Mouse (Mus musculus) MEL (cell line): ENCODE data around the gene Sirt3.

Source experiments
- EP300 ChIP-seq, 2 experiments: IDR thresholded peaks; 2 replicates each; pipeline ENCODE4 v1.6.1; 2011; ENCODE audit warnings: improper control_type of control experiment in 2 of 2, low read length in 2 of 2, low read depth in 1 of 2, mild to moderate bottlenecking in 1 of 2
- GATA1 ChIP-seq: IDR thresholded peaks from 2 replicates; pipeline ENCODE4 v1.6.1; 2011; ENCODE audit warnings: low read depth, low read length, improper control_type of control experiment
- POLR2A ChIP-seq, 2 experiments: IDR thresholded peaks; 2 replicates each; pipeline ENCODE4 v1.6.1; 2011 to 2012; ENCODE audit warnings: low read length in 2 of 2, mild to moderate bottlenecking in 2 of 2, control low read depth in 1 of 2, improper control_type of control experiment in 1 of 2, low read depth in 1 of 2, moderate library complexity in 1 of 2; ENCODE audit not compliant: control insufficient read depth in 1 of 2, insufficient read depth in 1 of 2, poor library complexity in 1 of 2
- UBTF ChIP-seq: IDR thresholded peaks from 2 replicates; pipeline ENCODE4 v1.6.1; 2012; ENCODE audit warnings: low read depth, mild to moderate bottlenecking, inconsistent platforms, low read length, improper control_type of control experiment, moderate library complexity, borderline replicate concordance; ENCODE audit not compliant: insufficient read depth
- ZNF384 ChIP-seq: IDR thresholded peaks from 2 replicates; pipeline ENCODE4 v1.6.1; 2012; ENCODE audit warnings: low read depth, mild to moderate bottlenecking, inconsistent platforms, low read length, improper control_type of control experiment

- TF ChIP-seq GATA1, result no peak
- no peak for TF ChIP-seq UBTF
- no peak for TF ChIP-seq ZNF384
- no peak for TF ChIP-seq POLR2A (IDR thresholded peaks at IDR 0.05; ENCODE audit: control insufficient read depth in 1 of 2, insufficient read depth in 1 of 2, low read depth in 1 of 2, low read length in 2 of 2, poor library complexity in 1 of 2)
- no peak for TF ChIP-seq EP300 (IDR thresholded peaks at IDR 0.05; ENCODE audit: low read depth in 1 of 2, low read length in 2 of 2)
Measured at GRCm38 (mm10) chr7:140923070-140923775, 41.1 kb upstream of the Sirt3 start.
